Mouse (Mus musculus): ENCODE measurements around the gene Twist2. TPM values are rescaled to one million over a fixed set of nuclear protein-coding genes. Genes with fewer than 3 reads are reported as not detected.

The Twist2 gene
- polyA plus RNA-seq, 1 experiment from 2014 or later, result 4.1 TPM

DNA sequence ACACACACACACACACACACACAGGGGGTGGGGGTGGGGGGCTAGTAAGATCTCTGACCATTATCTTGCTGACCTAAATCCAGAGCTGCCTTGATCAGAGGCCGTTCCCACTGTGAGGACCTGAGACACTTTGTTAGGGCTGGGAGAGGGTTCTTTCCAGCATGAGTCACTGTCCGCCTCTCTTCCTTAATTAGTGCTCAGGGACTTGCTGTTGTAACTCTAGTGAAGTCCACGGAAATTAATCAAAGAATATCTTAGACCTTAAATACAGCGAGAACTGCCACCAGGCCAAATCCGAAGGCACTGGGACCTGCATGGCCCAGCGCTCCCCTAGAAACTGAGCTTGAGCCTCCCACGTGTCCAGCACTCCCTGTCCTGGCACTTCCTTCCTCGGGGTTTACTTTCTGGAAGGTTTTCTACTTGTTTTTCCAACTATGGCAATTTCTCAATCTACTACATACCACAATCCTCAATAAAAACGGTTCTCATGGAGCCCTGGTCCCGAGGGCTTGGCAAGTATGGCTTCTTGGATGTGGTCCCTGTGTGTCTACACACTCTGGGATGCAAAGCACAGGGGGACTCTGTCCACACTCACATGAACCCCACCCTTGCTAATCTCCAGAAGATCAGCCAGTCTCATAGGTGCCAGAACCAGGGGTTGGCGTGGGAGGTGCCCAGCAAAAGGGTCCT, 57.0 kb downstream of the Twist2 start:
- Histone ChIP-seq H3K36me3 (ENCODE audit: insufficient read depth, low read length) (no peaks in the 10 kb centered on the region), H3K4me2 (replicated peaks; ENCODE audit: low read depth, low read length) (no peak overlapping the region), H3K9me3 (ENCODE audit: low read length) (no peaks in the 10 kb centered on the region), H3K4me3 (ENCODE audit: low read depth, low read length) (no peak overlapping the region), H3K9ac (replicated peaks; ENCODE audit: low read depth) (no peak overlapping the region), H3K4me1 (ENCODE audit: insufficient read depth, low read depth, low read length) (no peaks in the 10 kb centered on the region), H3K27ac (ENCODE audit: low read length) (no peak overlapping the region), H3K27me3 (replicated peaks; ENCODE audit: insufficient read depth, low read length) (no peaks in the 10 kb centered on the region)
- WGBS, result 67% methylated on average over 11 of the region's 11 CpGs
- ATAC-seq, result 0 out of 2 replicates have a peak, but pooled peaks have one; percentile 12
- TF ChIP-seq CTCF (IDR thresholded peaks at IDR 0.05) (no peak), EP300 (IDR thresholded peaks at IDR 0.05) (no peak)
- DNase-seq (ENCODE audit: low spot score), result no peak

DNA sequence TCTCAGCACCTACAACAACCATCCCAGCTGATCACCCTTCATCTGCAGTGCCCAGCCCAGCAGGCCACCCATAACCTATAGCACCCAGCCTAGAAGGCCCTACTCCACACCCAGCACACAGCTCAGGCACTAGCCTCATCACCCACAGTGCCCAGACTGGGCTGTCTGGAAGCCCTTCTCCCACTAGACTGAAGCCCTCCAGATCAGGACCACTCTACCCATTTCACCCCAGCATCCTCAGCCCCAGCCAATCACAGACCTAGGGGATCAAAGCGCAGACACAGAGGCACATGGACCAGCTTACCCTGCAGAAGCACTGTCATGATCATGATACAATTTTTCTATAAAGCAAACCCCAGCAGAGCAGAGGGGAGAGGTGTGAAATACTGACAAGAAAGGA, 57.6 kb downstream of the Twist2 start:
- Histone ChIP-seq H3K27ac (ENCODE audit: low read length) (no peak overlapping the region), H3K9me3 (ENCODE audit: low read length) (no peaks in the 10 kb centered on the region), H3K9ac (replicated peaks; ENCODE audit: low read depth) (no peak overlapping the region), H3K4me1 (ENCODE audit: insufficient read depth, low read depth, low read length) (no peaks in the 10 kb centered on the region), H3K4me2 (replicated peaks; ENCODE audit: low read depth, low read length) (no peak overlapping the region), H3K27me3 (replicated peaks; ENCODE audit: insufficient read depth, low read length) (no peaks in the 10 kb centered on the region), H3K36me3 (ENCODE audit: insufficient read depth, low read length) (no peaks in the 10 kb centered on the region), H3K4me3 (ENCODE audit: low read depth, low read length) (no peak overlapping the region)
- TF ChIP-seq EP300 (IDR thresholded peaks at IDR 0.05), result no peak
- no peak for TF ChIP-seq CTCF (IDR thresholded peaks at IDR 0.05)
- DNase-seq (ENCODE audit: low spot score) (no peak), ATAC-seq (no peak)
- WGBS, result 93% methylated on average over 1 of the region's 1 CpGs

DNA sequence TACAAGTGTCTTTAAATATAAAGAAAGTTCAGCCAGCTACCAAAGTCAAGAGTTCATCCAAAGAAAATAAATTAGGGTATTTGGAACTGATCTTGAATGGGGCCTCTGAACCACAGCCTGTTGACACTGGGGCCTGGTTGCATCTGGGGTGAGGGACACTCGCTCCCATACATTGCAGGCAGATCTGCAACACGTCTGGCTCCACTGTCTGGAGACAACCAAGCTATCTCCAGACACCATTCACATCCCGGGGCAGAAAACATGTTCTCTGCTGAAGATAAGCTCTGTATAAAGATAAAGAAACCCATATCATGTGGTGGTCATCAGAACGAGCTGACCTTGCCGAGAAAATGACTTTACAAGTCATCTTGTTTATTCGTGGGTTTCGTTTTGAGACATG, 60.2 kb downstream of the Twist2 start:
- no peak for DNase-seq (ENCODE audit: low spot score)
- Histone ChIP-seq H3K9ac (replicated peaks; ENCODE audit: low read depth) (no peak overlapping the region), H3K4me2 (replicated peaks; ENCODE audit: low read depth, low read length) (no peak overlapping the region), H3K9me3 (ENCODE audit: low read length) (no peaks in the 10 kb centered on the region), H3K4me1 (ENCODE audit: insufficient read depth, low read depth, low read length) (no peaks in the 10 kb centered on the region), H3K4me3 (ENCODE audit: low read depth, low read length) (no peak overlapping the region), H3K27ac (ENCODE audit: low read length) (no peak overlapping the region), H3K27me3 (replicated peaks; ENCODE audit: insufficient read depth, low read length) (no peaks in the 10 kb centered on the region), H3K36me3 (ENCODE audit: insufficient read depth, low read length) (no peaks in the 10 kb centered on the region)
- 43% methylated on average over 7 of the region's 7 CpGs for WGBS
- TF ChIP-seq CTCF (IDR thresholded peaks at IDR 0.05) (no peak), EP300 (IDR thresholded peaks at IDR 0.05) (no peak)
- no peak for ATAC-seq

DNA sequence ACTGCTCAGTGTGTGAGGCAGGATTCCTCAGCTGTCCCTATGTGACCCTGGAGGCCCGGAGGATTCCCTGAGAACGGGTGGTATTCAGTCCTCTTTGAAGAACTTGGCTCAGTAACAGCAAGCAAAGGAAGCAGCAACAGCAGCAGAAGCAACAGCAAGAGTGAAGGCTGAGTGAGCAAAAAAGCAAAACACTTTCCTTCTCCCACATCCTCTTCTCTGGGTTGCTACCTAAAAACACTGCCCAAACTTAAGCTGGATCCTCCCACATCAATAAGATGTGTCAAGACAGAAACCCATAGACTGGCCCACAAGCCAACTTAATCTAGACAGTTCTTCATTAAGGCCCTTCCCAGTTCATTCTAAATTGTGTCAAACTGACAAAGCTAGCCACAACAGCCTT, 64.7 kb downstream of the Twist2 start:
- no peaks in the 10 kb centered on the region for H3K36me3 ChIP-seq (ENCODE audit: insufficient read depth, low read length)
- TF ChIP-seq CTCF (IDR thresholded peaks at IDR 0.05) (no peak), EP300 (IDR thresholded peaks at IDR 0.05) (no peak)
- no peak for DNase-seq (ENCODE audit: low spot score)
- 41% methylated on average over 2 of the region's 2 CpGs for whole genome bisulfite sequencing
- H3K4me2 ChIP-seq (replicated peaks; ENCODE audit: low read depth, low read length), result no peak overlapping the region
- H3K4me1 ChIP-seq (ENCODE audit: insufficient read depth, low read depth, low read length), result no peaks in the 10 kb centered on the region
- H3K9ac ChIP-seq (replicated peaks; ENCODE audit: low read depth), result no peak overlapping the region
- H3K27ac ChIP-seq (ENCODE audit: low read length), result no peak overlapping the region
- H3K4me3 ChIP-seq (ENCODE audit: low read depth, low read length), result no peak overlapping the region
- H3K27me3 ChIP-seq (replicated peaks; ENCODE audit: insufficient read depth, low read length), result no peaks in the 10 kb centered on the region
- H3K9me3 ChIP-seq (ENCODE audit: low read length), result no peaks in the 10 kb centered on the region
- no peak for ATAC-seq

DNA sequence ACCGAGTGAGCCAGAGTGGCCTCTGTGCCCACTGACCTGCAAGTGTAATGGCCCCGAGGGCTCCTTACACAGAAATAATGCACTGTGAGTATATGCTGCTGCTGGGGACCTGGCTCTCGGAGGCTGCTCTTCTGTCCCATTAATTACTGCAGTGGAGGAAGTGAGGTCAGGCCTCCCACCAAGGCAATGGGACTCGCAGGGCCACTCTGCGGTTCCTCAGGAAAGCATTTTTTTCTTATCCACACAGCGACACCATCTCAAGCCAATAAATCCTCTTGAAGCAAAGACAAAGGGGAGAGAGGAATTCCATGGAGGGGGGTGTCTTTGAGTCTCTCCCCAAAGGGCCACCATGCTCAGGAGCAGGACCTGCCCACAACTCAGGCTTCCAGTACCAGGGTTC, 69.8 kb downstream of the Twist2 start:
- ATAC-seq (no peak), DNase-seq (ENCODE audit: low spot score) (no peak)
- no peak for TF ChIP-seq EP300 (IDR thresholded peaks at IDR 0.05)
- no peak for TF ChIP-seq CTCF (IDR thresholded peaks at IDR 0.05)
- no peak overlapping the region for H3K27ac ChIP-seq (ENCODE audit: low read length)
- WGBS, result 23% methylated on average over 6 of the region's 6 CpGs
- H3K27me3 ChIP-seq (replicated peaks; ENCODE audit: insufficient read depth, low read length), result no peaks in the 10 kb centered on the region
- no peak overlapping the region for H3K4me2 ChIP-seq (replicated peaks; ENCODE audit: low read depth, low read length)
- no peak overlapping the region for H3K4me3 ChIP-seq (ENCODE audit: low read depth, low read length)
- H3K36me3 ChIP-seq (ENCODE audit: insufficient read depth, low read length), result no peaks in the 10 kb centered on the region
- H3K9me3 ChIP-seq (ENCODE audit: low read length), result no peaks in the 10 kb centered on the region
- no peak overlapping the region for H3K9ac ChIP-seq (replicated peaks; ENCODE audit: low read depth)
- H3K4me1 ChIP-seq (ENCODE audit: insufficient read depth, low read depth, low read length), result no peaks in the 10 kb centered on the region

DNA sequence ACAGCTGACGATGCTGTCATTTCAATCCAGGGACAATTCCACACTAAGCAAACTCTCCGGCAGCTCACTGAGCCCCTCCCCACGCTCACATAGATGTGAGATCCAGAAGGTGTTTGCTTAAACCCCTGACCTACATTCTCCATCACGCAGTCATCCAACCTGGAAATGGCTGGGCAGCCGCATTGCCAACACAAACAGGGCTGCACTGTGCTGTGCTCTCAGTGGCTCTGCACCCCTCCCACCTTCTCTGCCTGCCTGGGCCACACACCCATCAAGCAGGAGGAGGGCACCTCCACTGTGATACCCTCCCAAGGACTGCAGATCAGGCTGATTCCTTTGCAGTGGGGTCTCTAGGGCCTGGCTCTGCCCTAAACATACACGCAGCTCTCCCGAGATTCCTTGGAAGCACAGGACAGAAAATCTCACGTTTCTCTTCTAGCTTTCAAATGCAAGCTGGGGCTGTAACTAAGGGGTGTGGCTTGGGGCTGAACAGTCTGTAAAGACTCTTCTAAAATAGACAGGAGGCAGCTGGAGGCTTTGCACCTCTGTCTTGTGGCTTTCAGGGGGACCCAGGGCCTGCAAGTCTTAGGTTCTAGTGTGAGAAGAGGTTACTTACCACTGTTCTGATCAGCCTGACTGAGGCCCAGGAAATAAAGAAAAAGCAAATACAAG, 71.3 kb downstream of the Twist2 start:
- H3K9ac ChIP-seq (replicated peaks; ENCODE audit: low read depth), result no peak overlapping the region
- TF ChIP-seq EP300 (IDR thresholded peaks at IDR 0.05) (no peak), CTCF (IDR thresholded peaks at IDR 0.05) (no peak)
- H3K36me3 ChIP-seq (ENCODE audit: insufficient read depth, low read length), result no peaks in the 10 kb centered on the region
- no peaks in the 10 kb centered on the region for H3K4me1 ChIP-seq (ENCODE audit: insufficient read depth, low read depth, low read length)
- no peak overlapping the region for H3K27ac ChIP-seq (ENCODE audit: low read length)
- no peaks in the 10 kb centered on the region for H3K27me3 ChIP-seq (replicated peaks; ENCODE audit: insufficient read depth, low read length)
- WGBS, result 23% methylated on average over 8 of the region's 8 CpGs
- no peak overlapping the region for H3K4me3 ChIP-seq (ENCODE audit: low read depth, low read length)
- peak; percentile 59 for DNase-seq (ENCODE audit: low spot score)
- no peaks in the 10 kb centered on the region for H3K9me3 ChIP-seq (ENCODE audit: low read length)
- H3K4me2 ChIP-seq (replicated peaks; ENCODE audit: low read depth, low read length), result no peak overlapping the region
- ATAC-seq, result peak; percentile 72
